Mouse (Mus musculus) midbrain, embryonic 15.5 days (tissue): ENCODE results near the gene 1700001O22Rik. TPM values are rescaled to one million over a fixed set of nuclear protein-coding genes. Genes with fewer than 3 reads are reported as not detected.

ENCODE experiments used
- ATAC-seq: fragments of 200-750 bp; cut with Nextera tagmentation; replicated peaks from 2 replicates; pipeline ENCODE4 v1.8.0; 2017; ENCODE audit warnings: moderate TSS enrichment
- H3K27ac ChIP-seq: fragments of 300-500 bp; sonication (generic); 2 replicates; pipeline ENCODE4 v1.5.1; 2015; ENCODE audit warnings: mild to moderate bottlenecking, inconsistent platforms
- H3K27me3 ChIP-seq: fragments of 300-500 bp; sonication (generic); replicated peaks from 2 replicates; pipeline ENCODE4 v1.6.1; 2015; ENCODE audit warnings: inconsistent platforms
- H3K36me3 ChIP-seq: fragments of 300-500 bp; sonication (generic); replicated peaks from 2 replicates; pipeline ENCODE4 v1.6.1; 2015; ENCODE audit warnings: inconsistent platforms
- H3K4me1 ChIP-seq: fragments of 300-500 bp; sonication (generic); 2 replicates; pipeline ENCODE4 v1.6.1; 2015; ENCODE audit warnings: inconsistent platforms
- H3K4me2 ChIP-seq: fragments of 300-500 bp; sonication (generic); 2 replicates; pipeline ENCODE4 v1.6.1; 2015; ENCODE audit warnings: inconsistent platforms, mild to moderate bottlenecking, moderate library complexity
- H3K4me3 ChIP-seq: fragments of 300-500 bp; sonication (generic); 2 replicates; pipeline ENCODE4 v1.5.1; 2015; ENCODE audit warnings: mild to moderate bottlenecking, inconsistent platforms
- H3K9ac ChIP-seq: fragments of 300-500 bp; sonication (generic); 2 replicates; pipeline ENCODE4 v1.6.1; 2015; ENCODE audit warnings: mild to moderate bottlenecking, inconsistent platforms
- H3K9me3 ChIP-seq: fragments of 300-500 bp; sonication (generic); 2 replicates; pipeline ENCODE4 v1.6.1; 2016; ENCODE audit warnings: inconsistent platforms
- WGBS: fragments of 180-500 bp; shearing (Covaris S2); methylation state at CpG from one replicate; pipeline ENCODE4 v1.1.7; 2015; ENCODE audit warnings: mixed read lengths; 5-methylcytosine and 5-hydroxymethylcytosine counted together
- polyA plus RNA-seq: library from polyadenylated mRNA; unstranded; fragments of >200 nt; fragmentation: Nextera tagmentation; extraction: Ambion mirVana; gene quantifications from 2 replicates; pipeline ENCODE4 v1.2.1, GENCODE M21; 2015

The 1700001O22Rik gene
- polyA plus RNA-seq, 1 experiment from 2014 or later = 1.2 TPM

DNA sequence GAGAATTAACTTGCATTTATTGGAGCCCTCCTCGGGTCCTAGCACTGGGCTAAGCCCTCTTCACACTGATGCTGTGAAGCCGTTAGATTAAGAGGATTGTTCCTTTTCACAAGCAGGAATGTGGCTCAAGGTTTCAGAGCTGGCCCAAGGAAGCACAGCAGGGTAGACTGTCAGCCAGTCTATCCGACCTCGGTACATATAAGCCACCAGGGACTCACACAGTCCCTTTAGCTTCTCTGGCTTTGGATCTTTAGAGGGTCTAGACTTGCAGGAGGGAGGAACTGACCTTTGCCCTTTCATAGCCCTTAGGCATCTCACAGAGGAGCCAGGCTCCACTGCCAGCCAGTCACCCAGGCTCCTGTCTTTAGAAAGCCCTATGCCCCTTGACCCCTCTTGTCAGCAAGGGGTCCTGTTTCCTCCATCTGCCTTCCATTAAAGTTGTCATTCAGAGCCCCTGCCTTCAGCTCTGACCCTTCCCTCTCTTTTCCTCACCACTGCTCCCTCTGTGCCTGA, 26.9 kb upstream of the 1700001O22Rik start, which contains the start of gene Asb6:
TSS of gene Asb6 (minus strand) at position 51 of the 513 bp plus-strand sequence.
- Histone ChIP-seq H3K27ac (no peak within 1 kb of the TSS), H3K27me3 (no peaks in the 10 kb centered on the region), H3K4me3 (no peak within 1 kb of the TSS), H3K4me2 (no peak within 1 kb of the TSS), H3K36me3 (0 out of 2 replicates have a peak, but pooled peaks cover 2% of the 10 kb centered on the region), H3K9ac (no peak within 1 kb of the TSS), H3K9me3 (no peaks in the 10 kb centered on the region), H3K4me1 (peaks cover 17% of the 10 kb centered on the region)
- 4% methylated on average over 4 of the region's 4 CpGs for WGBS
- ATAC-seq = no peak

- Histone ChIP-seq H3K4me2 (no peak overlapping the region), H3K36me3 (peaks cover 5% of the 10 kb centered on the region), H3K9ac (no peak overlapping the region), H3K9me3 (no peaks in the 10 kb centered on the region), H3K4me3 (no peak overlapping the region), H3K27ac (no peak overlapping the region), H3K27me3 (no peaks in the 10 kb centered on the region), H3K4me1 (peaks cover 17% of the 10 kb centered on the region)
- 41% methylated on average over 5 of the region's 5 CpGs for WGBS
- no peak for ATAC-seq
Measured at GRCm38 (mm10) chr2:30829315-30829714, 25.9 kb upstream of the 1700001O22Rik start.

- WGBS = under 1% methylated on average over 63 of the region's 63 CpGs
- Histone ChIP-seq H3K4me1 (peaks cover 17% of the 10 kb centered on the region), H3K9ac (peak overlapping the region; percentile 95), H3K36me3 (peaks cover 6% of the 10 kb centered on the region), H3K4me2 (peak overlapping the region; percentile 95), H3K4me3 (peak overlapping the region; percentile 95), H3K27me3 (no peaks in the 10 kb centered on the region), H3K27ac (peak overlapping the region; percentile 73), H3K9me3 (no peaks in the 10 kb centered on the region)
- peak; percentile 91 for ATAC-seq
Measured at GRCm38 (mm10) chr2:30827749-30828475, 24.5 kb upstream of the 1700001O22Rik start.

- Histone ChIP-seq H3K9ac (peak overlapping the region; percentile 95), H3K27ac (peak overlapping the region; percentile 73), H3K4me3 (peak overlapping the region; percentile 95), H3K9me3 (no peaks in the 10 kb centered on the region), H3K36me3 (peaks cover 14% of the 10 kb centered on the region), H3K4me1 (peaks cover 17% of the 10 kb centered on the region), H3K27me3 (no peaks in the 10 kb centered on the region), H3K4me2 (peak overlapping the region; percentile 95)
- WGBS = 36% methylated on average over 26 of the region's 26 CpGs
- no peak; the same call in 1 of the 2 replicates for ATAC-seq
Measured at GRCm38 (mm10) chr2:30826825-30827748, 23.6 kb upstream of the 1700001O22Rik start.

DNA sequence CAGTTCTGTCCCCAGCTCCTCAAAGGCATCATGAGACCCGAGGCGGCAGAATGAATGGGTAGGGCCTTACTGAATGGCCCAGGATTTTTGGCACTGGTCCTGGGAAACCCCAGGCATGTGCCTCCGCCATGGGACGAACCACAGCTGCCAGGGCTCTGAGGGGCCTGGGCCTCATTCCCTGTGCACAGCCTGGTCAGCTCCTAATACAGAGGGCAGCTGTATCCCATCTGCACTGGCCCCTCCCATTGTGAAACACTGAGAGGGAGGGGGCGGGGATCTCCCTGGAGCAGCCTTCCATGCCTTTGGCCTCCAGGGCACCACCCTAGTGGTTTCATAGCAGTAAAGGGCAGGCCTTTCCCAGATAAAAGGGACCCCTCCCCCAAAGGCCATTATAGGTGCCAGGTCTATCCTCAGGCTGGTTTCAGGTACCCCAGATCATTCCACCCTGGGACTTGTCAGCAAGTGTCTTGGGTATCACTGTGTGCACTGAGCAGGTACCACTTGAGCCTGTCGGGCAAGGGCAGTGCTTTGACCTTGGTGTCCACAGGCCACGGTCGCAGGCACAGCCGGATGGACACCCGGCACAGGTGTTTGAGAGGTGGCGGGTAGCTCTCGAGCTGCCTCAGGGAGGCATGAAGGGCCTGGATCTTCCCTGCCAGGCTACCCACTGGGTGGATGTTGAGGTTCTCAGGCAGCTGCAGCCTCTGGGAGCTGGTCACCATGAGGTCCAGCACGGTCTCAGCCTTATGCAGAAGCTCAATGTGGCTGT, 20.1 kb upstream of the 1700001O22Rik start:
- ATAC-seq = no peak
- H3K4me1 ChIP-seq = peaks cover 17% of the 10 kb centered on the region
- H3K9ac ChIP-seq = no peak overlapping the region
- no peak overlapping the region for H3K27ac ChIP-seq
- 70% methylated on average over 13 of the region's 13 CpGs for WGBS
- peaks cover 35% of the 10 kb centered on the region for H3K36me3 ChIP-seq
- no peaks in the 10 kb centered on the region for H3K9me3 ChIP-seq
- no peak overlapping the region for H3K4me2 ChIP-seq
- no peaks in the 10 kb centered on the region for H3K27me3 ChIP-seq
- no peak overlapping the region for H3K4me3 ChIP-seq

GRCm38 (mm10) chr2:30822460-30822859, 19.0 kb upstream of the 1700001O22Rik start:
- no peak overlapping the region for H3K4me2 ChIP-seq
- peaks cover 35% of the 10 kb centered on the region for H3K36me3 ChIP-seq
- no peak for ATAC-seq
- H3K27me3 ChIP-seq = no peaks in the 10 kb centered on the region
- H3K4me3 ChIP-seq = no peak overlapping the region
- peaks cover 13% of the 10 kb centered on the region for H3K4me1 ChIP-seq
- no peak overlapping the region for H3K27ac ChIP-seq
- no peaks in the 10 kb centered on the region for H3K9me3 ChIP-seq
- H3K9ac ChIP-seq = no peak overlapping the region
- WGBS = 94% methylated on average over 8 of the region's 8 CpGs

GRCm38 (mm10) chr2:30821073-30821472, 17.6 kb upstream of the 1700001O22Rik start:
- Histone ChIP-seq H3K4me1 (no peaks in the 10 kb centered on the region), H3K4me2 (no peak overlapping the region), H3K9ac (no peak overlapping the region), H3K36me3 (peaks cover 43% of the 10 kb centered on the region), H3K9me3 (no peaks in the 10 kb centered on the region), H3K4me3 (no peak overlapping the region), H3K27me3 (no peaks in the 10 kb centered on the region), H3K27ac (no peak overlapping the region)
- 95% methylated on average over 3 of the region's 3 CpGs for WGBS
- ATAC-seq = no peak

DNA sequence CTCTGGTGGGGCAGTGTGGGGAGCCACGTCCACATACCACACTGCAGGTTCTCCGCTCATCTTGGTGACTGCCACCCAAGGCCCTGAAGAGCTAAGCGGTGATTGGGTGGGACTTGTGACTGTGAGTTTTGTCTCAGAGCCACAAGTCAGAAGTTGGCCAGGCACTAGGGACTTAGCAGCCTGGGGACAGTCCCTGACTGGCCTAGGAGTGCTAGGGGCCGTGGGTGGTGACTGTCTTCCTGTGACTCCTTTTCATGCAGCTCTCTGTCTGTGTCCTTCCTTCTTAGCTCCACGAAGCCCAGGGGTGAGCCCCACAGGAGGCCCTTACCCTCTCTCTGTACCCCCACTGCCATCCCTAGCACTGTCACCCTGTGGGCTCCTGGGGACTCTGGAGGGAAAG, 16.4 kb upstream of the 1700001O22Rik start:
- Histone ChIP-seq H3K9me3 (no peaks in the 10 kb centered on the region), H3K9ac (no peak overlapping the region), H3K36me3 (peaks cover 42% of the 10 kb centered on the region), H3K4me3 (no peak overlapping the region), H3K27ac (no peak overlapping the region), H3K4me1 (no peaks in the 10 kb centered on the region), H3K27me3 (no peaks in the 10 kb centered on the region), H3K4me2 (no peak overlapping the region)
- WGBS = 94% methylated on average over 5 of the region's 5 CpGs
- no peak for ATAC-seq

DNA sequence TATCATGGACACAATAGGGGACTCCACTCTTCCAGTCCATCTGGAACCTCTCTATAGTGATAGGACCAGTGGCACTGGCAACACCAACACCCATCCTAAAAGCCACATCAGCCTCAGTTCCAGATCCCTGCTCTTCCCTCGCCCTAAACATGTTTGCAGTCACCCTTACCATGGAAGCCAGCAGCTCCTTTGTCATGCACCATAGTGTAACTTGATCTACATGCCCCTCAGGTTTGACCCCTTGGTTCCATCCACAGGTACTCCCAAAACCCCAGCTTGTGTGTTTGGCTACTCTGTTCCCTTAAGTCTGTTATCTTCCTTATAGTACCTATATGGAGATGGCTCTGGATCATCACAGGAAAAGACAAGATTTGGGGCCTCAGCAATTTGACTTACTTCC, 12.9 kb upstream of the 1700001O22Rik start:
- ATAC-seq = no peak
- no peak overlapping the region for H3K9ac ChIP-seq
- H3K27ac ChIP-seq = no peak overlapping the region
- peaks cover 31% of the 10 kb centered on the region for H3K36me3 ChIP-seq
- WGBS = 85% methylated on average over 1 of the region's 1 CpGs
- H3K4me2 ChIP-seq = no peak overlapping the region
- no peaks in the 10 kb centered on the region for H3K9me3 ChIP-seq
- no peak overlapping the region for H3K4me3 ChIP-seq
- no peaks in the 10 kb centered on the region for H3K27me3 ChIP-seq
- H3K4me1 ChIP-seq = no peaks in the 10 kb centered on the region

DNA sequence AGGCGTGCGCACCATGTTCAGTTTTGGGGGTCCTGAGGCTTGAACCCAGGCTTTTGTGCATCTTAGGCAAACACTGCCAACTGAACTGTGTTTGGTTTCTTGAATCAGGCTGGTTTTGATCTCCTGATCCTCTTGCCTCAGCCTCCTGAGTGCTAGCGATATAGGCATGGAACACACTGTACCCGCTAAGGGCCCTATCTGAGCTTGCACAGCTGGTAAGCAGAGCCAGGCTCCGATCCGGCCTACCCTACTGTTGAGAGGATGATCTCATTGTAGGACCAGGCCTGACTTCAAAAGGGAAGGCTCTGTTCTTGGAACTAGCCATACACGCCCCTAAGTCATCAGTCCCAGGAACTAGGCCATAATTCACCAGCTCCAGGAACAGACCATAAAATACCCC, 7.1 kb upstream of the 1700001O22Rik start:
- ATAC-seq = no peak
- Histone ChIP-seq H3K27me3 (no peaks in the 10 kb centered on the region), H3K27ac (no peak overlapping the region), H3K4me2 (no peak overlapping the region), H3K36me3 (peaks cover 4% of the 10 kb centered on the region), H3K9ac (no peak overlapping the region; the same call in 1 of the 2 replicates), H3K4me3 (no peak overlapping the region), H3K9me3 (no peaks in the 10 kb centered on the region), H3K4me1 (peaks cover 29% of the 10 kb centered on the region)
- 93% methylated on average over 7 of the region's 7 CpGs for WGBS

DNA sequence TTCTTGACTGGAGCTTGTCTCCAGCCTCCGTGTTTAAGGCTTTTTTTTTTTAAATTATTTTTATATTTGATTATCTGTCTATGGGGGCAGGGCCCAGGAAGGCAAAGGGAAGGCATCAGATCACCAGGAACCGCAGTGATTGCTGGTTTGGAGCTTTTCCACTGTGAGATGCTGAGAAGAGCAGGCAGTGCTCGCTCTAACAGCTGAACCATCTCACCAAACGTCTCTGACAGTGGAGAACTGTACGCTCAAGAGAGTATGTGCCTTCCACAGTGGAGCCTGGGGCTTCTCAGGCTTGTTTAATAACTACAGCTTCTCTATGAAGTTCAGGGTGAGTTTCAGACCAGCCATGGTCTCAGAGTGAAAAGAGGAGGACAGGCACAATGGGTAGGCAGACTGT, 6.0 kb upstream of the 1700001O22Rik start:
- Histone ChIP-seq H3K9me3 (no peaks in the 10 kb centered on the region), H3K4me3 (no peak overlapping the region), H3K27ac (no peak overlapping the region), H3K9ac (no peak overlapping the region), H3K4me1 (peaks cover 29% of the 10 kb centered on the region), H3K27me3 (no peaks in the 10 kb centered on the region), H3K36me3 (peaks cover 4% of the 10 kb centered on the region), H3K4me2 (peak overlapping the region; percentile 77)
- no peak for ATAC-seq
- 86% methylated on average over 5 of the region's 5 CpGs for WGBS
